Mouse (Mus musculus) brain, embryonic 14.5 days (tissue): ENCODE results near the gene Ccdc194.

Source experiments
- CTCF ChIP-seq: fragments of 200-500 bp; IDR thresholded peaks from 2 replicates; pipeline ENCODE4 v1.5.1; 2012; ENCODE audit warnings: inconsistent platforms, mild to moderate bottlenecking, moderate library complexity, borderline replicate concordance; ENCODE audit not compliant: insufficient read depth, insufficient read length; ENCODE audit errors: extremely low read depth
- POLR2A ChIP-seq: fragments of 200-500 bp; IDR thresholded peaks from 2 replicates; pipeline ENCODE4 v1.6.1; 2012; ENCODE audit warnings: mild to moderate bottlenecking, inconsistent platforms, borderline replicate concordance; ENCODE audit not compliant: poor library complexity, insufficient read depth, insufficient read length, severe bottlenecking; ENCODE audit errors: extremely low read depth

- TF ChIP-seq CTCF (no peak), POLR2A (peak; percentile 77)
Measured at GRCm38 (mm10) chr8:71485142-71486135, 40.1 kb downstream of the Ccdc194 start, which contains the start of gene Ano8.
